Mouse (Mus musculus) left cerebral cortex, adult 8-10 months (tissue): ENCODE data around the gene Crtap. TPM values are rescaled to one million over a fixed set of nuclear protein-coding genes. Genes with fewer than 3 reads are reported as not detected.
A peak's percentile ranks its signal among the peaks of the same experiment; 100 is the strongest.
"Not testable (repeated sequence)": the region's sequence is repeated elsewhere in the genome, so short reads cannot be mapped to it uniquely, and the experiment has no call there.

Experiments used
- DNase-seq, 2 experiments: peaks; one replicate each; pipeline ENCODE4 v3.0.0; 2022; ENCODE audit warnings: low spot score in 2 of 2
- total RNA-seq, 4 experiments: library from RNA; stranded (reverse); gene quantifications; 2 replicates each; pipeline ENCODE4 v1.2.4; 2022

The Crtap gene
- total RNA-seq, 4 experiments from 2014 or later, result 5.9 to 10.9 (median 7.6) TPM

GRCm38 (mm10) chr9:114395258-114395657 lies 4.8 kb upstream of the Crtap start:
- DNase-seq, result no peak

DNA sequence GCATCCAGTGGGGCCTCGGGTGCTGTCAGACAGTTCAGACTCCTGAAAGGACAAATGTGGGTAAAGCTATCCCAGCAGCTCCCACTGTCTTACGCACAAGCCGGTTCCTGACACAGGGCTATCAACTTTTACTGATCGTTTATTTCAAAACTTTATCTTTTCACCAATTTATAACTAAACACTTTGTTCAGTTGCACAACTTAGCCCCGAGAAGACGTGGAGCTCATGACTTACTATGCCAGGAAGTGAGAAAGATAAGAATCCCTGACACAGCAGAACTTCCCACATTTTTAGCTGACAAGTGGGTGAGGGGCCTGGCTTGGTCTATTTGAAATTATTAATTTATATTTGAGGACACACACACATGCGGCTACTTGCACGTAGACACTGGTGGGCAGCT lies 4.2 kb upstream of the Crtap start:
- DNase-seq, result no peak

DNA sequence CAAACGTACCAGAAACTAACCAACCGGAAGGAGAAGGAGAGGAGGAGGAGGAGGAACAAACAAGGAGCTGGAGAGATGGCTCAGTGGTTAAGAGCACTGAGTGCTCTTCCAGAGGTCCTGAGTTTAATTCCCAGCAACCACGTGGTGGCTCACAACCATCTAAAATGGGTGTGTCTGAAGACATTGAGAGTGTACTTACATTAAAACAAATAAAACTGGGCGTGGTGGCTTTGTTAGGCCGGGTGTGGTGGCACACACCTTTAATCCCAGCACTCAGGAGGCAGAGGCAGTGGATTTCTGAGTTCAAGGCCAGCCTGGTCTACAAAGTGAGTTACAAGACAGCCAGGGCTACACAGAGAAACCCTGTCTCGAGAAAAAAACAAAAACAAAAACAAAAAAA lies 3.7 kb upstream of the Crtap start:
- not testable (repeated sequence) for DNase-seq

DNA sequence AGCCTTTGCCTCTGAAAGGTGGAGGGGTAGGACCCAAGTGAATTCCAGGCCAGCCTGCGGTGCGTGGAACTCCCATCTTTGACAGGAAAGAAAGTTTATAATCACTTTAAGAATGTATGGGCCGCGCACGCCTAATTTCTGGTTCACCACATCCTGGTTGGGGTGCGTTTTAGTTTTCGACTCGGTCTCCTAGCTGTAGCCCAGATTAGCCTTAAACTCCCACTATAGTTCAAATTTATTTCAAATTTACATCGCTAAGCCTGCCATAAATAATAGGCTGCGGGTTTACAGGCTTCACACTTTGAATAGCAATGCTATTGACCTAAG lies 237 bp upstream of the Crtap start:
- no peak for DNase-seq

- DNase-seq, result no peak
Observed at GRCm38 (mm10) chr9:114389371-114389904, 1.0 kb downstream of the Crtap start.

GRCm38 (mm10) chr9:114388701-114389370 lies 1.6 kb downstream of the Crtap start:
- no peak for DNase-seq

DNA sequence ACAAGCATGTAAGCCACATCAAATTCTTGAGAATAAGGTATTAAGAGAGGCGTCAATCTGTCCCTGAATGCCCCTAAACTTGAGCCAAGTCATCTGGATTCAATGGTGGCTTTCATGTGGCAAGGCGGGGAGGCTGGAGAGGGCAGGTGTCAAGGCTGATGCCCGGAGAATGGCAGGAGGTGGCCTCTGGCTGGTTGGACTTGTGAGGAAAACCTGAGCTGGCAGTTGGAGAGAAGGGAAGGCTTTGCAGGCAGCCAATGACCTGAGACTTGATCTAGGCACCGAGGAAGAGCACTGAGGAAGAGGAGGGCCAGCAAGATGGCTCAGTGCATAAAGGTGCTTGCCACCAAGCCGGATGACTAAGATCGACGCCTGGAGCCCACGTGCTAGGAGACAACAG lies 2.2 kb downstream of the Crtap start:
- no peak for DNase-seq

DNA sequence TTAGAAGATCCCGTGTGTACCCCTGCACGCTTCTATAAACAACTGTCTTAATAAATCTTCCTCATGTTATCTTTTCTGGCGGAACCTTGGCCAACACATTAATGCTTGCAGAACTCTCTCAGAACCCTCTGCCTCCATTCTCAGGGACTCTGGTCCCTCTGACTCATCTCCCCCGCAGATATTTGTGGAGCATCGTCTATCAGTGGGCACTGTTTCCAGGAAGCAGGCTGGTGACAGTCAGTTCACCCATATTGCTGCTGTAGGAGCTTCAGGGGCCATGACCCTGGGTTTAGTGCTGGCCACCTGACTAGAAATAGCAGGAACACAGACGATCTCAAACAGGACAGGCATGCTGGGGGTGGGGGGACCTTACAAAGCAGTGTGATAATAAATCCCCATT lies 3.4 kb downstream of the Crtap start:
- DNase-seq, result no peak

GRCm38 (mm10) chr9:114385160-114385559 lies 5.3 kb downstream of the Crtap start:
- no peak for DNase-seq

DNA sequence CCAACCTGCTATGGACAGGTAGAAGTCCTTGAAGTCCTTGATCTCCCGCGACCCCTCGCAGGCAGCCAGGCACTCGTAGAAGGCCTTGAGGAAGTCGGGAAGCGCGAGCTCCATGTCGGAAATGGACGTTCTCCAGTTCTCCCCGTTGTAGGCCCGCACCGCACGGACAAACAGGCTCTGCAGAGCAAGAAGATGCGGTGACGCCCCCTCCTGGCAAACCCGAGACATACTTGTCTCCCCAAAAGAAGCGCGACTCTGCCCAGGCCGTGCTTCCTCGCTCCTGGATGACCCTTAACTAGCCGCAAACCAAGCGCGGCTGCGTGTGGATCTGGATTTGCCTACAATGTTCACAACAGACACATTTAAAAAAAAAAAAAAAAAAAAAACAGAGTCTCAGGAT lies 5.8 kb downstream of the Crtap start:
- DNase-seq, result no peak

- no peak for DNase-seq
Observed at GRCm38 (mm10) chr9:114382936-114383710, 7.4 kb downstream of the Crtap start.

DNA sequence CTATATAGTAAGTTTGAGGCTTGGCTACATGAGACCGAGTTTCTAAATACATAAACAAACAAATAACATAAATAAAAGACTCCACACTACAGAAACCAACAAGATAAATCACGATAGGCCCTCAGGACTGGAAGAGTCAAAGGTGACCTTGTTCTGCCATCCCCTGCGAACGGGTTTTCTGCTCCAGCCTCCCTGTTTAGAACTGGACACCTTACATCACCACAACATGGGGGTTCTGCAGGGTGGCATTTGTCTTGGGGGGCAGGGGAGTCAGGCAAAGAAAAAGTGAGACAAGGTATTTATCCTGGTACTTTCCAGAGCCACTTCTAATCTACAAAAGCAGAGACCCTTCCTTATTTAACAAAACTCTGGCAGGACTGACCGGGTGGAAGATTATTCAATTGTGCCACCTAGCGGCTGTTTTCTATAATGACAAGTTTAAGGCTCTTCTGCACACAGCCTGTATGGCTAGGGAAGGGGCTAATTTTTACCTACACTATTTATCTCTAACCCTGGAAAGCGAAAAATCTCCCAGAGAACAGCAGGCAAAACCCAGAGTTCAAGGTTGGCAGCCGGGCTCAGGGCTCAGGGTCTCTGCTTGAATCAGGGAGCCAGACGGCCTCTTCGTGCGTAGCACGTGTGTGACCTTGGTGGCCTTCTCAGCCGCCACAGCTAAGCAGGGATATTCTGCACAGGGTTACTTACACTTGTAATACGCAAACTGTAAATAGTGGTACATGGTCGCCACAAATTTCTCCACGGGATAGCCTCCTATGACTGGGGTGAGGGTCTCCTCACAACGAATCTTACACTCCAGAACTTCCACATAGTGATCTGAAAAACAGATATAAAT lies 9.4 kb downstream of the Crtap start:
- DNase-seq, result no peak

DNA sequence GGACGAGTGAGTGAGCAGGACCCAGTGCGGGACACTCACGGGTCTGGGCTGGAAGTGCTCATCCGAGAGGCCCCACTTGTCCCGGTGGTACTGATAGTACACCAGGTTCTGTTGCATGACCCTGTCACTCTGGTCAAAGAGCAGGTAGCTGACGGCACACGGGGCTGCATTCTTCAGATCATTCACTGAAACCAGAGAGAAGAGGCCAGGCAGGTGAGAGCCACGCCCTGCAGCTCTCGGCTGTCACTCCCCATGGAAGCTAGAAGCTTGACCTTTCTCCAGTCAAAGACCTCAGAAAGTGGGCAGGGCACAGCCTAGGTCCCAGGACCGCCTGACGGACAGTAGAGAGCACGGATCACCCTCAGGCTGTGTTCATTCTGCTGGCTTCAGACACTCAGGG lies 10.6 kb downstream of the Crtap start:
- no peak for DNase-seq

- DNase-seq, result no peak
Observed at GRCm38 (mm10) chr9:114377168-114377567, 13.3 kb downstream of the Crtap start.

DNA sequence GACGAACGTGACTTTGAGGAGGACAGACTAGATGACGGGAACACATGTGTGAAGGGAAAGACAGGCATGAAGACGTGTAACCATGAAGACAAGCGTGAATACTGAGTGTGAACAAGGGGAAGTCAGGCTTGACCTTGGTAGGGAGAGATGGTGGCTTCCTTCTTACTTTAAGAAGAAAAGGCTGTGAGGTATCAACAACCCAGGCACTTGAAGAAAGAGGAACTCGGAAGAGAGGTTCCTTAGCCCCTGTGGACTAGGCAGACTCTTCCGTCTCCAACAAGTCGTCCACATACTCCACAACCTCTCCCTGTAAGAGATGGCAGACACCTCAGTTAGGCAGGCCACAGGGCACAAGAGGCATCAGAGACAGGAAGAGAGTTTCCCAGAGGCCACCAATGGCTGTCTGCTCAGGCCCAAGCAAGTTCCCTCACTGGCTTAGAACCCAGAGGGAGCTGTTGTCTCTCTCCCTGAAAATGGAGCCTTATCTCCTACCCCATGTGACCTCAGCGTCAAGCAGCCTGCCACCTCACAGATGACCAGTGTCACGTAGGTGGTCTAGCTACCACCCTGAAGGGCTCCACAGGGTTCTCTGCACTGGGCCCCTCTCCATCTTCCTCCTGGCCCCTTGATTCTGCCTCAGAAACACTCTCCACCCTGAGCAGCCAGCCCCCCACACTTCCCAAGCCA lies 15.1 kb downstream of the Crtap start:
- DNase-seq, result no peak

DNA sequence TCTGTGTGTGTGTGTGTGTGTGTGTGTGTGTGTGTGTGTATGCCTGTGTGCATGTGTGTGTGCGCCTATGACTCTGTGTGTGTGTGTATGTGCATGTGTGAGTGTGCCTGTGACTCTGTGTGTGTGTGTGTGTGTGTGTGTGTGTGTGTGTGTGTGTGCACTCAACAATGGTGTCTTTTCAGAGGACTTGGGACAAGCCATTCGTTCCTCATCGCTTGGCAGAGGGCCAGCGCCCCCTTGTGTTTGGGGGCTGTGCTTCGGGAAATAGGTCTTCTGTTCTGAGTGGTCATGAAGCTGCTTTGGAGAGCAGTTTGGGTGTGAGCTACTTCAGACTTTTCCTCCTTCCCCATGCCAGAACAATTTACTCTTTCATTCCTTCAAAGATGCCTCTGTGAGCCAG lies 18.8 kb downstream of the Crtap start:
- DNase-seq, result not testable (repeated sequence)

DNA sequence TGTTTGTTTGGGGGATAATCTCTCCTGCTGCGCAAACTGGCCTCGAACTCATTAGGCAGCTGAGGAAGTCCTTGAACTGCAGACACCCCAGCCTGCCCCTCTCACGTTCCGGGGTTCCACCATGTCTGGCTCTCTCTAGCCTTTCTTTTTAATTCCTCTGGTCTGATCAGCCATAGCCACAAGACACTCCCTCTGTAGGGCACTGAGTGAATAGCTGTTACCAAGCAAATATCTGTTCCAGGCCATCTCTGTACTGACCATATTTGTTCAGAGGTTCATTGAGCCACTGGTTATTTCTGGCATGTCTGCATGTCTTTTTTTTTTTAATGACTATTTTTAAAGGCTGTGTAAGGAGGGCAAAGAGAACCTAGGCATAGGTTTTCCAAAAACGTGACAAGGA lies 21.1 kb downstream of the Crtap start:
- not testable (repeated sequence) for DNase-seq

GRCm38 (mm10) chr9:114368471-114368858 lies 22.0 kb downstream of the Crtap start:
- DNase-seq, result no peak

DNA sequence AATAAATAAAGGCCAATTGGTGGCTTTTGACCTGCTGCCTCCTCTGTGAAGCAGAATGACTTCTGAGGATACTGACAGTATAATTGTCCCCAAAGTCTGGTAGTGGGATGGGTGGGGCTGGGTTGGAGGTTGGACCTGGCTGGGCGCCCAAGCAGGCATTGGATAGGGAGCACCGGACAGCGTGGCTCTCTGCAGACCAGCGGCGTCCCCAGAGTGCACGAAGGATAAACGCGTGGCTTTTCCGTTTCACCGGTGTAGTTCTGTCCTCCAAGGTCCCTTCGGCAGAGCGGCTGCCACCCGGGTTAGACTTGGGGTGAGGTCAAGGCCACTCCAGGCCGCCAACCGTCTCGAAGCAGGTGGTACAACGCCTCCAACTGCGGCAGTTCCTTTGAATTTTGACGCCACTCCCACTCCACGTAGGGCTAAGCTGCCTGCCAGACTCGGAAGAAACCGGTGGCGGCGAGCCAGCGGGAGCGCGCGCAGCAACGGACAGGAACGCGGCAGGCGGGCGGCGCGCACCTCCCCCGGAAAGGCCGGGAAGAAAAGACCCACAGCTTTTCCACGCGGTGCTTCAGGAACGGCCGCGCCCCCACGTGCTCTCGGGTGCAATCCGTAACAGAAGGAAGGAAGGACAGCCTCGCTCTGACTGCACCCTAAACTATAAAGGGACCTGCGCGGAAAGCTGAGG lies 22.5 kb downstream of the Crtap start:
- peak; percentile 67 to 81 for DNase-seq

DNA sequence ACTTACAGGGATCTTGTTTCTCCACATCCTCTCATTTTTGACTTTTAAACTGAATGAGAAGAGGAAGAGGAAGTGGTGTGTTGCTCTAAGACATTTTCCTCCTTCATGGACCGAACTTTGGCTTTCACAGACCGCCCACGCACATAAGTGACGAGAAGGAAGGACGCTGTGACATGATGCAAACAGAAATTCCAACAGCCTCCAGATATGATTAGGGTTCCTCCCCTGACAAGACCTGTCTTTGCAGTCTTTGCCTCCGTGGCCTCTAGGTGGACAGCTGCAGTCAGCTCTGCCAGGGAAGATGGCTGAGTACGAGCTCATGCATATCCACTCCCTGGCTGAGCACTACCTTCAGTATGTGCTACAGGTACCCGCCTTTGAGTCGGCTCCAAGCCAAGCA lies 60.6 kb downstream of the Crtap start, which contains the start of gene Bcl2a1c:
Gene Bcl2a1c (plus strand): TSS at position 281 of the 400 bp plus-strand sequence.
- not testable (repeated sequence) for DNase-seq

- DNase-seq, result not testable (repeated sequence)
Observed at GRCm38 (mm10) chr9:114328332-114328731, 62.1 kb downstream of the Crtap start.
